Mouse (Mus musculus): Measurements from ENCODE around the gene Hspbap1. TPM values are rescaled to one million over a fixed set of nuclear protein-coding genes. Genes with fewer than 3 reads are reported as not detected.

The Hspbap1 gene
- polyA plus RNA-seq, 2 experiments: 12.3 to 12.9 TPM

- no peak for DNase-seq (ENCODE audit: low spot score)
- Histone ChIP-seq H3K9me3 (ENCODE audit: control insufficient read depth, low read length) (no peaks in the 10 kb centered on the region), H3K9ac (ENCODE audit: low read depth, low read length, severe bottlenecking) (no peak overlapping the region), H3K4me2 (replicated peaks; ENCODE audit: low read depth, low read length, severe bottlenecking) (no peak overlapping the region), H3K36me3 (ENCODE audit: control insufficient read depth, insufficient read depth, low read length) (peaks cover 16% of the 10 kb centered on the region), H3K4me1 (ENCODE audit: control insufficient read depth, insufficient read depth, low read length) (no peaks in the 10 kb centered on the region), H3K27ac (replicated peaks; ENCODE audit: low read depth, low read length) (no peak overlapping the region), H3K27me3 (ENCODE audit: control insufficient read depth, insufficient read depth, low read length) (no peaks in the 10 kb centered on the region), H3K4me3 (replicated peaks; ENCODE audit: low read length) (no peak overlapping the region)
- ATAC-seq (ENCODE audit: low FRiP score, low read depth): no peak
- WGBS: 90% methylated on average over 6 of the region's 6 CpGs
- no peak for TF ChIP-seq POLR2A (IDR thresholded peaks at IDR 0.05; ENCODE audit: borderline replicate concordance, extremely low read depth, insufficient read depth, insufficient read length)
Measured at GRCm38 (mm10) chr16:35788330-35788729, 18.2 kb downstream of the Hspbap1 start.

- WGBS: 89% methylated on average over 6 of the region's 6 CpGs
- no peak overlapping the region for H3K4me3 ChIP-seq (replicated peaks; ENCODE audit: low read length)
- TF ChIP-seq POLR2A (IDR thresholded peaks at IDR 0.05; ENCODE audit: borderline replicate concordance, extremely low read depth, insufficient read depth, insufficient read length): no peak
- no peaks in the 10 kb centered on the region for H3K9me3 ChIP-seq (ENCODE audit: control insufficient read depth, low read length)
- no peak overlapping the region for H3K4me2 ChIP-seq (replicated peaks; ENCODE audit: low read depth, low read length, severe bottlenecking)
- H3K4me1 ChIP-seq (ENCODE audit: control insufficient read depth, insufficient read depth, low read length): no peaks in the 10 kb centered on the region
- peaks cover 16% of the 10 kb centered on the region for H3K36me3 ChIP-seq (ENCODE audit: control insufficient read depth, insufficient read depth, low read length)
- no peak overlapping the region for H3K27ac ChIP-seq (replicated peaks; ENCODE audit: low read depth, low read length)
- no peak for DNase-seq (ENCODE audit: low spot score)
- ATAC-seq (ENCODE audit: low FRiP score, low read depth): no peak
- no peak overlapping the region for H3K9ac ChIP-seq (ENCODE audit: low read depth, low read length, severe bottlenecking)
- H3K27me3 ChIP-seq (ENCODE audit: control insufficient read depth, insufficient read depth, low read length): no peaks in the 10 kb centered on the region
Measured at GRCm38 (mm10) chr16:35791962-35792521, 21.9 kb downstream of the Hspbap1 start.

GRCm38 (mm10) chr16:35802163-35802562 lies 32.0 kb downstream of the Hspbap1 start:
- no peaks in the 10 kb centered on the region for H3K4me1 ChIP-seq (ENCODE audit: control insufficient read depth, insufficient read depth, low read length)
- ATAC-seq (ENCODE audit: low FRiP score, low read depth) (no peak), DNase-seq (ENCODE audit: low spot score) (no peak)
- no peak for TF ChIP-seq POLR2A (IDR thresholded peaks at IDR 0.05; ENCODE audit: borderline replicate concordance, extremely low read depth, insufficient read depth, insufficient read length)
- no peaks in the 10 kb centered on the region for H3K9me3 ChIP-seq (ENCODE audit: control insufficient read depth, low read length)
- peaks cover 12% of the 10 kb centered on the region for H3K36me3 ChIP-seq (ENCODE audit: control insufficient read depth, insufficient read depth, low read length)
- H3K27ac ChIP-seq (replicated peaks; ENCODE audit: low read depth, low read length): no peak overlapping the region
- no peak overlapping the region for H3K4me3 ChIP-seq (replicated peaks; ENCODE audit: low read length)
- no peak overlapping the region for H3K4me2 ChIP-seq (replicated peaks; ENCODE audit: low read depth, low read length, severe bottlenecking)
- WGBS: 90% methylated on average over 7 of the region's 7 CpGs
- no peak overlapping the region for H3K9ac ChIP-seq (ENCODE audit: low read depth, low read length, severe bottlenecking)
- no peaks in the 10 kb centered on the region for H3K27me3 ChIP-seq (ENCODE audit: control insufficient read depth, insufficient read depth, low read length)

GRCm38 (mm10) chr16:35803723-35804122 lies 33.5 kb downstream of the Hspbap1 start:
- no peak for ATAC-seq (ENCODE audit: low FRiP score, low read depth)
- Histone ChIP-seq H3K27me3 (ENCODE audit: control insufficient read depth, insufficient read depth, low read length) (no peaks in the 10 kb centered on the region), H3K36me3 (ENCODE audit: control insufficient read depth, insufficient read depth, low read length) (peaks cover 12% of the 10 kb centered on the region), H3K27ac (replicated peaks; ENCODE audit: low read depth, low read length) (no peak overlapping the region), H3K4me1 (ENCODE audit: control insufficient read depth, insufficient read depth, low read length) (no peaks in the 10 kb centered on the region), H3K9ac (ENCODE audit: low read depth, low read length, severe bottlenecking) (no peak overlapping the region), H3K4me3 (replicated peaks; ENCODE audit: low read length) (no peak overlapping the region), H3K4me2 (replicated peaks; ENCODE audit: low read depth, low read length, severe bottlenecking) (no peak overlapping the region), H3K9me3 (ENCODE audit: control insufficient read depth, low read length) (no peaks in the 10 kb centered on the region)
- DNase-seq (ENCODE audit: low spot score): no peak
- 91% methylated on average over 4 of the region's 4 CpGs for WGBS
- no peak for TF ChIP-seq POLR2A (IDR thresholded peaks at IDR 0.05; ENCODE audit: borderline replicate concordance, extremely low read depth, insufficient read depth, insufficient read length)

- ATAC-seq (ENCODE audit: low FRiP score, low read depth): no peak
- no peak overlapping the region for H3K4me2 ChIP-seq (replicated peaks; ENCODE audit: low read depth, low read length, severe bottlenecking)
- no peak for TF ChIP-seq POLR2A (IDR thresholded peaks at IDR 0.05; ENCODE audit: borderline replicate concordance, extremely low read depth, insufficient read depth, insufficient read length)
- no peaks in the 10 kb centered on the region for H3K9me3 ChIP-seq (ENCODE audit: control insufficient read depth, low read length)
- peaks cover 6% of the 10 kb centered on the region for H3K36me3 ChIP-seq (ENCODE audit: control insufficient read depth, insufficient read depth, low read length)
- DNase-seq (ENCODE audit: low spot score): no peak
- no peaks in the 10 kb centered on the region for H3K4me1 ChIP-seq (ENCODE audit: control insufficient read depth, insufficient read depth, low read length)
- H3K27me3 ChIP-seq (ENCODE audit: control insufficient read depth, insufficient read depth, low read length): no peaks in the 10 kb centered on the region
- no peak overlapping the region for H3K4me3 ChIP-seq (replicated peaks; ENCODE audit: low read length)
- H3K9ac ChIP-seq (ENCODE audit: low read depth, low read length, severe bottlenecking): no peak overlapping the region
- H3K27ac ChIP-seq (replicated peaks; ENCODE audit: low read depth, low read length): no peak overlapping the region
- WGBS: 88% methylated on average over 6 of the region's 6 CpGs
Measured at GRCm38 (mm10) chr16:35806973-35807662, 36.9 kb downstream of the Hspbap1 start.

Measured in limb, embryonic 14.5 days (tissue).